ENCODE assay signal across 8 mouse cellular contexts in the genomic region with DNA sequence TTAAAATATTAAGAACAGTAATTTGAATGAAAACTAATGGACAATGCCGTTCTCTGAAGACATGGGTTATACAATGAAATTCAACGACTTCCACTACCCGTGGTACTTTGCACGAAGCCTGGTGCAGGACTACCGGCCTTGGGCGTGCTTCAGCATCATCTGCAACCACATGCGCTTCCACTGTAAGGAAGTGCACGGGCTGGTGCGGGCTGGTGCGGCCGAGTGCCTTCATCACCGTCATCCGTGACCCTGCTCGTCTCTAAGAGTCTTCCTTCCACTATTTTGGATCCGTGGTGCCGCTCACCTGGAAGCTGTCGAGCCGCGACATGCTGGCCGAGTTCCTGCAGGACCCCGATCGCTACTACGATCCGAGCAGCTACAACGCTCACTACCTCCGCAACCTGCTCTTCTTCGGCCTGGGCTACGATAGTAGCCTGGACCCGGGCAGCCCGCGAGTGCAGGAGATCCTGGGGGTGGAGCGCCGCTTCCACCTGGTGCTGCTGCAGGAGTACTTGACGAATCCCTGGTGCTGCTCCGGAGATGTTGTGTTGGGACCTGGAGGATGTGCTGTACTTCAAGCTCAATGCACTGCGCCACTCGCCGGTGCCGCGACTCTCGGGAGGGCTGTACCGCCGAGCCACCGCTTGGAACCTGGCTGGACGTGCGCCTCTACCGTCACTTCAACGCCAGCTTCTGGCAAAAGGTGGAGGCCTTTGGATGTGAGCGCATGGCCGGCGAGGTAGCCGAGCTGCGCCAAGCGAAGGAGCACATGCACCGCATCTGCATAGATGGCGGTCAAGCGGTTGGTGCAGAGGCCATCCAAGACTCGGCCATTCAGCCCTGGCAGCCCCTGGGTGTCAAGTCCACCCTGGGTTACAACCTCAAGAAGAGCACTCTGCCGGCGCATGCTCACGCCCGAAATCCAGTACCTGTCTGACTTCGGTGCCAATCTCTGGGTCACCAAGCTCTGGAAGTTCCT. TPM values are rescaled to one million over a fixed set of nuclear protein-coding genes. Genes with fewer than 3 reads are reported as not detected.
DNase-seq lines count a peak whose midpoint lies in the region; ATAC-seq and TF ChIP-seq lines count a peak whose summit lies in the region.

No protein-coding gene starts in this region.

- intact Hi-C loops in heart, adult 2 months (cut with DNase I), result no loop called here
- intact Hi-C loops in heart, postnatal 36 days (cut with DNase I), result no loop called here

- no peak for TF ChIP-seq CTCF in heart, adult 2 months (IDR thresholded peaks at IDR 0.05)
- no peak for TF ChIP-seq CTCF in thymus, adult 2 months (IDR thresholded peaks at IDR 0.05; ENCODE audit: borderline replicate concordance, control insufficient read depth, extremely low read depth, insufficient read depth, low read length, poor library complexity)

- TF ChIP-seq POLR2A in heart, adult 2 months (IDR thresholded peaks at IDR 0.05; ENCODE audit: insufficient read depth, low read depth, low read length), result no peak
- no peak for TF ChIP-seq POLR2A in thymus, adult 2 months (IDR thresholded peaks at IDR 0.05; ENCODE audit: control insufficient read depth, extremely low read depth, insufficient read depth, low read length, poor library complexity)

- H3K4me3 ChIP-seq in heart, adult 2 months, result peak overlapping the region; percentile 15; the same call in 1 of the 2 replicates
- H3K4me3 ChIP-seq in ES-E14 (ENCODE audit: insufficient read depth in 1 of 2, low read depth in 1 of 2, low read length in 2 of 2, poor library complexity in 1 of 2, severe bottlenecking in 1 of 2), result peak overlapping the region; percentile 48 to 53
- peak overlapping the region; percentile 36 for H3K4me3 ChIP-seq in intestine, embryonic 14.5 days (ENCODE audit: low read depth, low read length)
- H3K4me3 ChIP-seq in midbrain, embryonic 12.5 days, result peak overlapping the region; percentile 48
- no peak overlapping the region for H3K4me3 ChIP-seq in thymus, adult 2 months (ENCODE audit: control insufficient read depth, insufficient read depth, low read length)

- ATAC-seq in intestine, embryonic 14.5 days (replicated peaks; ENCODE audit: low FRiP score, low TSS enrichment, low read depth), result peak; percentile 23; the same call in 1 of the 2 replicates
- ATAC-seq in midbrain, embryonic 12.5 days (ENCODE audit: low FRiP score, low read depth), result peak; percentile 59

- no peak for DNase-seq in heart, adult 2 months
- DNase-seq in heart, postnatal 36 days, result no peak
- DNase-seq in ES-E14 (ENCODE audit: low read depth, low spot score), result no peak
- DNase-seq in embryo, embryonic 11 days, result peak; percentile 52
- DNase-seq in intestine, embryonic 14.5 days (ENCODE audit: low spot score), result peak; percentile 63
- DNase-seq in thymus, adult 2 months, result no peak
- DNase-seq in frontal cortex, adult 2 months (ENCODE audit: extremely low spot score in 1 of 2, low spot score in 1 of 2), result no peak

- H3K27ac ChIP-seq in heart, adult 2 months, result no peak overlapping the region
- no peak overlapping the region for H3K27ac ChIP-seq in ES-E14 (ENCODE audit: insufficient read depth, low read depth, low read length, poor library complexity, severe bottlenecking)
- H3K27ac ChIP-seq in intestine, embryonic 14.5 days (ENCODE audit: low read depth), result no peak overlapping the region
- H3K27ac ChIP-seq in midbrain, embryonic 12.5 days (replicated peaks), result no peak overlapping the region
- H3K27ac ChIP-seq in thymus, adult 2 months (ENCODE audit: control insufficient read depth, insufficient read depth, low read length), result no peak overlapping the region

- TF ChIP-seq EP300 in heart, adult 2 months (IDR thresholded peaks at IDR 0.05; ENCODE audit: insufficient read depth, low read depth, low read length), result no peak

- no peaks in the 10 kb centered on the region for H3K9me3 ChIP-seq in ES-E14 (ENCODE audit: control insufficient read depth, insufficient read depth, low read depth, low read length)
- H3K9me3 ChIP-seq in intestine, embryonic 14.5 days (ENCODE audit: control insufficient read depth, low read length), result no peaks in the 10 kb centered on the region
- H3K9me3 ChIP-seq in midbrain, embryonic 12.5 days, result no peaks in the 10 kb centered on the region

- in situ Hi-C loops in ES-E14 (cut with MboI; ENCODE audit: low sequenced_read_pairs in 2 of 2, unreplicated experiment in 2 of 2), result no loop called here

- 6% methylated on average over 63 of the region's 63 CpGs for WGBS in heart, adult 2 months
- WGBS in intestine, embryonic 14.5 days, result 5% methylated on average over 63 of the region's 63 CpGs
- WGBS in midbrain, embryonic 12.5 days, result 4% methylated on average over 63 of the region's 63 CpGs
- 12% methylated on average over 63 of the region's 63 CpGs for WGBS in thymus, adult 2 months

- peak overlapping the region; percentile 52 for H3K4me2 ChIP-seq in intestine, embryonic 14.5 days (ENCODE audit: low read length)
- peak overlapping the region; percentile 89 for H3K4me2 ChIP-seq in midbrain, embryonic 12.5 days (replicated peaks)

- H3K36me3 ChIP-seq in heart, adult 2 months (ENCODE audit: control insufficient read depth, insufficient read depth, low read length), result no peaks in the 10 kb centered on the region
- no peaks in the 10 kb centered on the region for H3K36me3 ChIP-seq in ES-E14 (ENCODE audit: control insufficient read depth, insufficient read depth, low read length, poor library complexity, severe bottlenecking)
- no peaks in the 10 kb centered on the region for H3K36me3 ChIP-seq in intestine, embryonic 14.5 days (ENCODE audit: control insufficient read depth, insufficient read depth, low read length)
- H3K36me3 ChIP-seq in midbrain, embryonic 12.5 days, result no peaks in the 10 kb centered on the region
- no peaks in the 10 kb centered on the region for H3K36me3 ChIP-seq in thymus, adult 2 months (ENCODE audit: control insufficient read depth, insufficient read depth, low read length)

- H3K9ac ChIP-seq in heart, adult 2 months (ENCODE audit: low read depth, low read length), result no peak overlapping the region
- H3K9ac ChIP-seq in ES-E14 (ENCODE audit: insufficient read depth, low read depth, low read length, poor library complexity, severe bottlenecking), result peak overlapping the region; percentile 2
- 0 out of 2 replicates have a peak overlapping the region, but pooled peaks have one; percentile 13 for H3K9ac ChIP-seq in intestine, embryonic 14.5 days (ENCODE audit: low read length)
- peak overlapping the region; percentile 50 for H3K9ac ChIP-seq in midbrain, embryonic 12.5 days (replicated peaks)

- peaks cover 11% of the 10 kb centered on the region for H3K27me3 ChIP-seq in heart, adult 2 months (ENCODE audit: control insufficient read depth, insufficient read depth, low read length)
- peaks cover 33% of the 10 kb centered on the region for H3K27me3 ChIP-seq in intestine, embryonic 14.5 days (replicated peaks; ENCODE audit: control insufficient read depth, insufficient read depth, low read length)
- peaks cover 42% of the 10 kb centered on the region for H3K27me3 ChIP-seq in midbrain, embryonic 12.5 days
- peaks cover 12% of the 10 kb centered on the region for H3K27me3 ChIP-seq in thymus, adult 2 months (ENCODE audit: control insufficient read depth, insufficient read depth, low read length)

- no peaks in the 10 kb centered on the region for H3K4me1 ChIP-seq in heart, adult 2 months (ENCODE audit: control insufficient read depth, insufficient read depth, low read length)
- peaks cover 0 to 2% of the 10 kb centered on the region in 2 experiments; a peak in 3 of 4 replicates for H3K4me1 ChIP-seq in ES-E14 (ENCODE audit: control insufficient read depth in 2 of 2, insufficient read depth in 2 of 2, low read length in 2 of 2, poor library complexity in 1 of 2)
- H3K4me1 ChIP-seq in intestine, embryonic 14.5 days (replicated peaks; ENCODE audit: control insufficient read depth, insufficient read depth, low read length), result no peaks in the 10 kb centered on the region
- H3K4me1 ChIP-seq in midbrain, embryonic 12.5 days, result peaks cover 22% of the 10 kb centered on the region
- H3K4me1 ChIP-seq in thymus, adult 2 months (replicated peaks; ENCODE audit: control insufficient read depth, insufficient read depth, low read length), result no peaks in the 10 kb centered on the region

- H3K79me2 ChIP-seq in heart, adult 2 months (replicated peaks; ENCODE audit: control insufficient read depth, insufficient read depth, low read length), result no peaks in the 10 kb centered on the region

TF ChIP-seq in ES-E14, 5 proteins besides CTCF, POLR2A, EP300 and RAD21:
- TF ChIP-seq ZNF384 (IDR thresholded peaks at IDR 0.05; ENCODE audit: low read depth, low read length) (no peak), CHD2 (IDR thresholded peaks at IDR 0.05; ENCODE audit: low read depth, low read length) (no peak), ZC3H11A (IDR thresholded peaks at IDR 0.05; ENCODE audit: borderline replicate concordance, low read depth, low read length) (no peak), MAFK (IDR thresholded peaks at IDR 0.05; ENCODE audit: insufficient read depth, low read depth, low read length) (no peak)

RNA-seq across cellular contexts. Expression of a gene that starts 25.4 kb away (rescaled TPM):
- total RNA-seq in heart, adult 2 months (2021), result 10 to 100 TPM; 78.9 to 96.9 TPM
- 35.6 and 53.9 TPM in 2 replicates for polyA plus RNA-seq in heart, adult 2 months (2012; rRNA removed)
- 10 to 100 TPM; 77.6 to 93.0 TPM for total RNA-seq in heart, postnatal 36 days (2021)
- total RNA-seq in ES-E14 (2012; rRNA removed), result 1.8 and 1.9 TPM in 2 replicates
- 0.66 and 0.85 TPM in 2 replicates for polyA plus RNA-seq in intestine, embryonic 14.5 days (2014; fragmentation: Nextera tagmentation; extraction: Ambion mirVana)
- 4.8 and 6.7 TPM in 2 replicates for polyA plus RNA-seq in midbrain, embryonic 12.5 days (2016; fragmentation: Nextera tagmentation; extraction: Ambion mirVana)
- polyA plus RNA-seq in thymus, adult 2 months (2012; rRNA removed), result 3.5 and 3.8 TPM in 2 replicates
- 35.2 and 39.6 TPM in 2 replicates for polyA plus RNA-seq in frontal cortex, adult 2 months (2012; rRNA removed)

RNA-seq across cellular contexts. Expression of a gene that starts 26.5 kb away (rescaled TPM):
- total RNA-seq in heart, adult 2 months (2021), result 10 to 100 TPM; 79.7 to 84.8 TPM
- polyA plus RNA-seq in heart, adult 2 months (2012; rRNA removed), result 32.6 and 57.7 TPM in 2 replicates
- 10 to 100 TPM; 76.8 to 88.5 TPM for total RNA-seq in heart, postnatal 36 days (2021)
- 94.7 and 104 TPM in 2 replicates for total RNA-seq in ES-E14 (2012; rRNA removed)
- 83.9 and 86.5 TPM in 2 replicates for polyA plus RNA-seq in intestine, embryonic 14.5 days (2014; fragmentation: Nextera tagmentation; extraction: Ambion mirVana)
- 150 and 161 TPM in 2 replicates for polyA plus RNA-seq in midbrain, embryonic 12.5 days (2016; fragmentation: Nextera tagmentation; extraction: Ambion mirVana)
- 34.4 and 55.9 TPM in 2 replicates for polyA plus RNA-seq in thymus, adult 2 months (2012; rRNA removed)
- polyA plus RNA-seq in frontal cortex, adult 2 months (2012; rRNA removed), result 67.7 and 70.6 TPM in 2 replicates

Comparison
In these comparisons a context has a peak if more than half of its experiments do, and no peak if none do; other contexts are left out.
1. DNase-seq: peak in embryo, embryonic 11 days (single experiment) and intestine, embryonic 14.5 days (single experiment); none in heart, adult 2 months (0 of 2), heart, postnatal 36 days (0 of 2), ES-E14 (single experiment), thymus, adult 2 months (single experiment) and frontal cortex, adult 2 months (0 of 2).